10 mouse cellular contexts compared by ENCODE assay signal in the genomic region with DNA sequence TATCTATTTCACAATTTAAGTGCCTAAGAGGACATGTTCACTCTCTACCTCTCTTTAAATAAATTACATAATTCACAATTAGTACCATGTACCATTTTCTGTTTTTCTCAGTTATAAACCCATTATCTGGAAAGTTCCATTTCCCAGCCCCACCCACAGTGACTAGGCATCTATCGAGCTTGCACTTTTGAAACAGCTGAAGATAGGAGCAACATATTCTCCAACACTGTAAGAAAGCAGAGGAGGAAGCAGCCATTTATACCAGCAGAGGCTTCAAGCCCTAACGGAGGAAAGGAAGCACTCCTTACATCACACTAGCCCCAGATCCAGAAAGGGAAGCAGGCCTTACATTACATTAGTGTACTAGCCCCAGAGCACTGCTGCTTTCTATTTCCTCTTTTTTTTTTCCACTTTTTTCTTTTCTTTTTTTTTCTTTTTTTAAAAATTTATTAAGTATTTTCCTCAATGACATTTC.
DNase-seq lines count a peak whose midpoint lies in the region; ATAC-seq lines count a peak whose summit lies in the region.
"Had no signal": no experiment of that assay in that cellular context is flagged by ENCODE, and none has a peak within 500 bp of the region (broad histone marks: within the 10 kb centered on the region; RNA-seq: fewer than 3 reads in every experiment).

No protein-coding gene starts in this region.

- peaks cover 70% of the 10 kb centered on the region for H3K4me1 ChIP-seq in erythroblast, embryonic 14.5 days (ENCODE audit: control insufficient read depth)
- peaks cover 31% of the 10 kb centered on the region for H3K4me1 ChIP-seq in liver, embryonic 16.5 days (ENCODE audit: control insufficient read depth, low read depth, low read length)
- no peaks in the 10 kb centered on the region for H3K4me1 ChIP-seq in stomach, embryonic 15.5 days
- no peaks in the 10 kb centered on the region for H3K4me1 ChIP-seq in hindbrain, embryonic 12.5 days
- H3K4me1 ChIP-seq: limb, embryonic 13.5 days had no signal

- no peaks in the 10 kb centered on the region for H3K9me3 ChIP-seq in erythroblast, embryonic 14.5 days (ENCODE audit: control insufficient read depth, low read length)
- H3K9me3 ChIP-seq in liver, embryonic 16.5 days (replicated peaks; ENCODE audit: control insufficient read depth, low read length): no peaks in the 10 kb centered on the region
- H3K9me3 ChIP-seq in stomach, embryonic 15.5 days: no peaks in the 10 kb centered on the region
- H3K9me3 ChIP-seq in hindbrain, embryonic 12.5 days (replicated peaks): no peaks in the 10 kb centered on the region
- H3K9me3 ChIP-seq: limb, embryonic 13.5 days had no signal

- H3K9ac ChIP-seq in liver, embryonic 16.5 days (ENCODE audit: low read depth, low read length): peak overlapping the region; percentile 56
- H3K9ac ChIP-seq in stomach, embryonic 15.5 days: no peak overlapping the region
- H3K9ac ChIP-seq in hindbrain, embryonic 12.5 days: no peak overlapping the region
- H3K9ac ChIP-seq: forebrain, postnatal 0 days; limb, embryonic 13.5 days had no signal

- no peaks in the 10 kb centered on the region for H3K27me3 ChIP-seq in erythroblast, embryonic 14.5 days (ENCODE audit: control insufficient read depth)
- no peaks in the 10 kb centered on the region for H3K27me3 ChIP-seq in liver, embryonic 16.5 days (ENCODE audit: control insufficient read depth, insufficient read depth, low read depth, low read length)
- no peaks in the 10 kb centered on the region for H3K27me3 ChIP-seq in stomach, embryonic 15.5 days (replicated peaks)
- H3K27me3 ChIP-seq in hindbrain, embryonic 12.5 days: no peaks in the 10 kb centered on the region
- H3K27me3 ChIP-seq: limb, embryonic 13.5 days had no signal

- peak; percentile 90 for ATAC-seq in liver, embryonic 16.5 days (ENCODE audit: low read depth)
- peak; percentile 71; the same call in 1 of the 2 replicates for ATAC-seq in stomach, embryonic 15.5 days (ENCODE audit: insufficient read depth, low FRiP score, low read depth)
- no peak for ATAC-seq in hindbrain, embryonic 12.5 days (ENCODE audit: low FRiP score)
- ATAC-seq: forebrain, postnatal 0 days had no signal

- H3K4me2 ChIP-seq in liver, embryonic 16.5 days (ENCODE audit: low read depth, low read length): peak overlapping the region; percentile 44
- no peak overlapping the region for H3K4me2 ChIP-seq in stomach, embryonic 15.5 days
- H3K4me2 ChIP-seq in hindbrain, embryonic 12.5 days (replicated peaks): no peak overlapping the region
- H3K4me2 ChIP-seq: limb, embryonic 13.5 days had no signal

- 6% methylated on average over 2 of the region's 2 CpGs for WGBS in liver, embryonic 16.5 days (ENCODE audit: insufficient replicate concordance)
- WGBS in stomach, embryonic 15.5 days: 50% methylated on average over 2 of the region's 2 CpGs
- whole genome bisulfite sequencing in hindbrain, embryonic 12.5 days: 82% methylated on average over 2 of the region's 2 CpGs

- peaks cover 69% of the 10 kb centered on the region for H3K36me3 ChIP-seq in erythroblast, embryonic 14.5 days (ENCODE audit: control insufficient read depth)
- peaks cover 2% of the 10 kb centered on the region; the same call in 1 of the 2 replicates for H3K36me3 ChIP-seq in liver, embryonic 16.5 days (ENCODE audit: control insufficient read depth, insufficient read depth)
- no peaks in the 10 kb centered on the region for H3K36me3 ChIP-seq in stomach, embryonic 15.5 days
- no peaks in the 10 kb centered on the region for H3K36me3 ChIP-seq in hindbrain, embryonic 12.5 days
- H3K36me3 ChIP-seq: limb, embryonic 13.5 days had no signal

- H3K27ac ChIP-seq in liver, embryonic 16.5 days (ENCODE audit: low read length): peak overlapping the region; percentile 92
- H3K27ac ChIP-seq in stomach, embryonic 15.5 days: peak overlapping the region; percentile 23; the same call in 1 of the 2 replicates
- H3K27ac ChIP-seq in hindbrain, embryonic 12.5 days: no peak overlapping the region
- H3K27ac ChIP-seq: limb, embryonic 13.5 days had no signal

- H3K4me3 ChIP-seq in erythroblast, embryonic 14.5 days (replicated peaks): peak overlapping the region; percentile 48
- no peak overlapping the region for H3K4me3 ChIP-seq in liver, embryonic 16.5 days (ENCODE audit: low read depth, low read length)
- H3K4me3 ChIP-seq in stomach, embryonic 15.5 days (replicated peaks): no peak overlapping the region
- no peak overlapping the region for H3K4me3 ChIP-seq in hindbrain, embryonic 12.5 days
- H3K4me3 ChIP-seq: limb, embryonic 13.5 days had no signal

- DNase-seq in lung, adult 18-20 months: peak; percentile 45 to 62
- no peak for DNase-seq in lung, postnatal 14 days
- no peak for DNase-seq in gastrocnemius, adult 8-10 months (ENCODE audit: low spot score in 2 of 2)
- no peak for DNase-seq in adrenal gland, postnatal 14 days
- DNase-seq: forebrain, postnatal 0 days had no signal

Comparison
In these comparisons a context has a peak if more than half of its experiments do, and no peak if none do; other contexts are left out.
1. DNase-seq: peak in lung, adult 18-20 months (2 of 2); none in lung, postnatal 14 days (single experiment), gastrocnemius, adult 8-10 months (0 of 2) and adrenal gland, postnatal 14 days (single experiment).